Mouse (Mus musculus) forebrain, embryonic 16.5 days (tissue): Measurements from ENCODE around the gene Mfsd4b2. TPM values are rescaled to one million over a fixed set of nuclear protein-coding genes. Genes with fewer than 3 reads are reported as not detected.

ENCODE experiments used
- ATAC-seq: fragments of 200-750 bp; cut with Nextera tagmentation; 2 replicates; pipeline ENCODE4 v1.8.0; 2017; ENCODE audit warnings: mild to moderate bottlenecking, moderate library complexity
- H3K27ac ChIP-seq: fragments of 300-500 bp; sonication (generic); 2 replicates; pipeline ENCODE4 v1.5.1; 2014; ENCODE audit warnings: low read length, control low read depth
- H3K27me3 ChIP-seq: fragments of 300-500 bp; sonication (generic); replicated peaks from 2 replicates; pipeline ENCODE4 v1.6.1; 2014; ENCODE audit warnings: low read length; ENCODE audit not compliant: control insufficient read depth, insufficient read depth
- H3K36me3 ChIP-seq: fragments of 300-500 bp; sonication (generic); 2 replicates; pipeline ENCODE4 v1.6.1; 2014; ENCODE audit not compliant: control insufficient read depth, insufficient read depth
- H3K4me1 ChIP-seq: fragments of 300-500 bp; sonication (generic); replicated peaks from 2 replicates; pipeline ENCODE4 v1.6.1; 2014; ENCODE audit warnings: low read length; ENCODE audit not compliant: control insufficient read depth, insufficient read depth
- H3K4me2 ChIP-seq: fragments of 300-500 bp; sonication (generic); 2 replicates; pipeline ENCODE4 v1.6.1; 2014; ENCODE audit warnings: mild to moderate bottlenecking, low read length, control low read depth
- H3K4me3 ChIP-seq: fragments of 300-500 bp; sonication (generic); replicated peaks from 2 replicates; pipeline ENCODE4 v1.5.1; 2014; ENCODE audit warnings: mild to moderate bottlenecking, low read length, control low read depth
- H3K9ac ChIP-seq: fragments of 300-500 bp; sonication (generic); replicated peaks from 2 replicates; pipeline ENCODE4 v1.6.1; 2014; ENCODE audit warnings: low read depth, low read length, control low read depth
- H3K9me3 ChIP-seq: fragments of 300-500 bp; sonication (generic); 2 replicates; pipeline ENCODE4 v1.6.1; 2016; ENCODE audit warnings: low read length; ENCODE audit not compliant: control insufficient read depth
- WGBS: fragments of 180-500 bp; shearing (Covaris S2); extraction: QIAGEN DNeasy Blood & Tissue Kit; methylation state at CpG from one replicate; pipeline ENCODE4 v1.1.7; 2014; 5-methylcytosine and 5-hydroxymethylcytosine counted together
- polyA plus RNA-seq: library from polyadenylated mRNA; unstranded; fragments of >200 nt; fragmentation: Nextera tagmentation; extraction: Ambion mirVana; gene quantifications from 2 replicates; pipeline ENCODE4 v1.2.1, GENCODE M21; 2015

The Mfsd4b2 gene
- polyA plus RNA-seq = not detected in 2 replicates

- Histone ChIP-seq H3K36me3 (no peaks in the 10 kb centered on the region), H3K4me2 (peak within 1 kb of the TSS; percentile 66), H3K27ac (no peak within 1 kb of the TSS), H3K9me3 (no peaks in the 10 kb centered on the region), H3K27me3 (no peaks in the 10 kb centered on the region; the same call in 1 of the 2 replicates), H3K4me3 (peak within 1 kb of the TSS; percentile 44), H3K4me1 (0 out of 2 replicates have a peak, but pooled peaks cover 2% of the 10 kb centered on the region), H3K9ac (peak within 1 kb of the TSS; percentile 57)
- ATAC-seq = peak; percentile 61
- 1% methylated on average over 39 of the region's 41 CpGs for WGBS
These were observed at the start of gene Mfsd4b2 for GRCm38 (mm10) chr10:39926616-39927139. Gene Mfsd4b2, minus strand, starts transcription at chr10:39926923.

DNA sequence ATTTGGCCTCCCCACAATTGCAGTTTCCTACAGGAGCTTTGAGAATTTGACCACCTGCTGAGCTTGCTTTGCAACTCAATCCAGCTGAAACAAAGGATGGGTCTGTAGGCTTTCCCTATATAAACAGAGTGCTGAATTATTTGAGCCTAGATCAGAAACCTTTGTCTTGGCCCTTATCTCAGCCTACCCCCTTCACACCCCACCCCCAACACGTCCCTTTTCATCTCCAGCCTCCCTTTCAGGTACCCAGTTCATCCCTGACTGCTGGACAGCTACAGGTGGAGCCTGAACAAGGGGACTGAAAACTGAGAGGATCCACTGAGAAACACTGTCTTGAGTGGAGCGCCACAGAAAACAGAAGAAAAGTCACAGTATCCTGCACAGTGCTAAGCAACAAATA is 49.0 kb upstream of the Mfsd4b2 start:
- no peak for ATAC-seq
- H3K4me3 ChIP-seq = no peak overlapping the region
- peaks cover 6% of the 10 kb centered on the region for H3K9me3 ChIP-seq
- no peak overlapping the region for H3K27ac ChIP-seq
- H3K4me1 ChIP-seq = no peaks in the 10 kb centered on the region
- no peaks in the 10 kb centered on the region for H3K36me3 ChIP-seq
- WGBS = 33% methylated on average over 2 of the region's 2 CpGs
- no peak overlapping the region for H3K4me2 ChIP-seq
- H3K9ac ChIP-seq = no peak overlapping the region
- no peaks in the 10 kb centered on the region for H3K27me3 ChIP-seq

- Histone ChIP-seq H3K36me3 (no peaks in the 10 kb centered on the region), H3K27me3 (no peaks in the 10 kb centered on the region), H3K27ac (no peak overlapping the region), H3K4me3 (no peak overlapping the region), H3K9ac (no peak overlapping the region), H3K9me3 (peaks cover 6% of the 10 kb centered on the region), H3K4me2 (no peak overlapping the region), H3K4me1 (no peaks in the 10 kb centered on the region)
- ATAC-seq = no peak
- 65% methylated on average over 11 of the region's 11 CpGs for WGBS
These were observed 48.3 kb upstream of the Mfsd4b2 start for GRCm38 (mm10) chr10:39974982-39975381.

- H3K27ac ChIP-seq = no peak overlapping the region
- H3K4me3 ChIP-seq = no peak overlapping the region
- no peaks in the 10 kb centered on the region for H3K27me3 ChIP-seq
- 89% methylated on average over 3 of the region's 3 CpGs for WGBS
- no peaks in the 10 kb centered on the region for H3K9me3 ChIP-seq
- no peak overlapping the region for H3K4me2 ChIP-seq
- H3K36me3 ChIP-seq = no peaks in the 10 kb centered on the region
- H3K9ac ChIP-seq = no peak overlapping the region
- ATAC-seq = no peak
- H3K4me1 ChIP-seq = no peaks in the 10 kb centered on the region
These were observed 40.8 kb upstream of the Mfsd4b2 start for GRCm38 (mm10) chr10:39967512-39967911.

DNA sequence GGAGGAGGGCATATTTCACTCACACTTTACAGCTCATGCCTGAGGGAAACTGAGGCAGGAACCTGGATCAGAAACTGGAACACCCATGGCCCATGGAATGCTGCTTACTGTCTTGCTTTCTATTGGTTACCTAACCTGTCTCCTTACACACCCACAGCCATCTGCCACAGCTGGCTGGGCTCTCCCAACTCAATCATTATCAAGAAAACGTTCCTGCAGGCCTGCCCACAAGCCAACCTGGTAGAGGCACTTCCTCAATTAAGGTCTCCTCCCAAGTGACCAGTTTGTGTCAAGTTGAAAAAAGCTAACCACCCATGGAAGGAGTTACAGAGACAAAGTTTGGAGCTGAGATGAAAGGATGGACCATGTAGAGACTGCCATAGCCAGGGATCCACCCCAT is 35.2 kb upstream of the Mfsd4b2 start:
- no peaks in the 10 kb centered on the region for H3K36me3 ChIP-seq
- H3K27me3 ChIP-seq = no peaks in the 10 kb centered on the region
- WGBS = 56% methylated on average over 1 of the region's 1 CpGs
- no peak overlapping the region for H3K9ac ChIP-seq
- H3K4me1 ChIP-seq = peaks cover 4% of the 10 kb centered on the region
- no peak overlapping the region for H3K4me3 ChIP-seq
- ATAC-seq = no peak
- H3K4me2 ChIP-seq = no peak overlapping the region
- H3K9me3 ChIP-seq = no peaks in the 10 kb centered on the region
- no peak overlapping the region for H3K27ac ChIP-seq

DNA sequence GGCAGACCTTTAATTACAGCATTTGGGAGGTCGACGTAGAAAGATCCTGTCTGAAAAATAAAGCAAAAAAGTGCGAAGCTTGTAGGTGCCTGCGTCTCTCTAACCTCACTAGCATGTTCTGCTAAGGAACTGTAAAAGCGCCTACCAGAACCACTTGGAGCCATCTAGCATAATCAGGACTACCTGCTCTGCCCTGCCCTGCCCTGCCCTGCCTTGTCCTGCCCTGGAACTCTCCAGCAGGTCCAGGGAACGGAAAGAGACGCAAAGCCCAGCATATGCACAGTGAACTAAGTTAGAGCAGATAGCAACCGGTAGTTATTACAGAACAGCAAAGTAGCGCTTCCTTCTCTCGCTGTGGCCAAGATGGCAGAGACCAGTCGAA is 33.7 kb upstream of the Mfsd4b2 start:
- peak overlapping the region; percentile 63 for H3K4me3 ChIP-seq
- H3K9me3 ChIP-seq = no peaks in the 10 kb centered on the region
- H3K4me1 ChIP-seq = peaks cover 4% of the 10 kb centered on the region
- 43% methylated on average over 11 of the region's 11 CpGs for WGBS
- H3K36me3 ChIP-seq = no peaks in the 10 kb centered on the region
- H3K27ac ChIP-seq = no peak overlapping the region
- no peak overlapping the region for H3K9ac ChIP-seq
- peak; percentile 54 for ATAC-seq
- H3K4me2 ChIP-seq = peak overlapping the region; percentile 99
- H3K27me3 ChIP-seq = no peaks in the 10 kb centered on the region

DNA sequence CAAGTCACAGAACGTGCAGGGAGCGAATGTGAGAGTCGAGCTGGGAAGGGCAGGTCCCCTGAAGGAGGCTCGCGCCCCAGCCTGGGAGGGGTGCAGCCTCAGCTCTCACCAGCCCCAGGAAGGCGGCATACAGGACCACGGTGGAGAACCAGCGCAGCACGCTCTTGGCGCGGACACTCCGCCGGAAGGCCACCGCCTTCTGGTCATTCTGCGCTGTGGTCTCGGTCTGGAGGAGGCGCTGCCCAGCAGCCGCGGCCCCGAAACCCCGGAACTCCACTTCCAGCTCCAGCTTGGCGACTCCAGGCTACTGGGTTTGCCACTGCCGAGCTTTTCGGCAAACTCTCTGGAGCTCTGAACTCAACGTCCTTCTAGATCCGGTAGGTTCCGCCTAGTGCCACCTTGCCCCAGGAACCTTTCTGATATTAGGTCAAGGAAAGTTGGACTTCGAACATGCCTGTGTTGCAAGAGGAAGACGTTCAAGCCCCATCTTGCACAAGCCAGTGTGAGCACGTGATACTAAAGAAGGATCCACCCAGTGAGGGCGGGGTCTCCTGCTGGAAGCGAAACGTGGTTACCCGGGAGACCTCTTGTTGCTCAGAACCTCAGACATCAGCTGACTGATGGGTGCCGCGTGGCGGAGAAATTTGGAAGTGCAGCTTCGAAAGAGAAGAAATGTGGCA is 33.2 kb upstream of the Mfsd4b2 start, which contains the start of gene Mfsd4b3:
Gene Mfsd4b3 (minus strand): TSS at position 393 of the 680 bp plus-strand sequence.
- Histone ChIP-seq H3K4me3 (peak within 1 kb of the TSS; percentile 63), H3K27me3 (no peaks in the 10 kb centered on the region), H3K9me3 (no peaks in the 10 kb centered on the region), H3K4me1 (peaks cover 4% of the 10 kb centered on the region), H3K36me3 (no peaks in the 10 kb centered on the region), H3K4me2 (peak within 1 kb of the TSS; percentile 99), H3K27ac (no peak within 1 kb of the TSS; the same call in 1 of the 2 replicates), H3K9ac (peak within 1 kb of the TSS; percentile 51)
- ATAC-seq = peak; percentile 99
- WGBS = under 1% methylated on average over 36 of the region's 38 CpGs

GRCm38 (mm10) chr10:39958266-39958665 is 31.5 kb upstream of the Mfsd4b2 start:
- H3K9me3 ChIP-seq = no peaks in the 10 kb centered on the region
- no peaks in the 10 kb centered on the region for H3K27me3 ChIP-seq
- H3K4me1 ChIP-seq = peaks cover 4% of the 10 kb centered on the region
- no peak overlapping the region for H3K9ac ChIP-seq
- no peak overlapping the region for H3K27ac ChIP-seq
- no peaks in the 10 kb centered on the region for H3K36me3 ChIP-seq
- no peak for ATAC-seq
- H3K4me3 ChIP-seq = no peak overlapping the region
- 56% methylated on average over 4 of the region's 4 CpGs for WGBS
- no peak overlapping the region for H3K4me2 ChIP-seq

DNA sequence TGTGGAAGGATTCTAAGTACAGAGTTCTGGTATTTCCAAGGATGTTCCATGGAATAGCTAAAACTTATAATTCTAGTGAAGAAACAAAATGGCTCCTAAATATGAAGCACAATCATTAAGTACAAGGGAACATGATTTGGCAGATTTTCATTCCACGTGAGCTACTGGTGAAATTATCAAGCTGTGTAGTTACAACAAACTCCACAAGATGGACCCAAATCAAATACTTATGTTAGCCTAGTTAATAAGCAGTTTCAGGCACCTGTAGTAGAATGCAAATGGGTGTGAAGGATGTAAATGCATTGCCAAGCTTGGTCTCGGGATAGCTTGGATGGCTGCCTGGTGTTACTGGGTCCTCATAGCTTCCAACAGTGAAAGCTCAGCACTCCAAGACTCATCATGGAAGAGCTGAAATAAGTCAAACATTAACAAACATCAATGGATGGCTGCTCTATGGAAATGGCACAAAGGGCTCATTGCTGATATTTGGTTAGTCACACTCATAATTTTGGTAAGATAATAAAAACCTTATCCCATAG is 29.7 kb upstream of the Mfsd4b2 start:
- Histone ChIP-seq H3K36me3 (no peaks in the 10 kb centered on the region), H3K9me3 (no peaks in the 10 kb centered on the region), H3K9ac (no peak overlapping the region), H3K4me2 (no peak overlapping the region), H3K4me3 (no peak overlapping the region), H3K4me1 (peaks cover 4% of the 10 kb centered on the region), H3K27me3 (no peaks in the 10 kb centered on the region), H3K27ac (no peak overlapping the region)
- ATAC-seq = no peak
- 46% methylated on average over 2 of the region's 2 CpGs for WGBS
